Mouse (Mus musculus): ENCODE measurements around the gene Unc5cl. TPM values are rescaled to one million over a fixed set of nuclear protein-coding genes. Genes with fewer than 3 reads are reported as not detected.

The Unc5cl gene
- polyA plus RNA-seq, 1 experiment from 2014 or later, result 0.13 TPM

DNA sequence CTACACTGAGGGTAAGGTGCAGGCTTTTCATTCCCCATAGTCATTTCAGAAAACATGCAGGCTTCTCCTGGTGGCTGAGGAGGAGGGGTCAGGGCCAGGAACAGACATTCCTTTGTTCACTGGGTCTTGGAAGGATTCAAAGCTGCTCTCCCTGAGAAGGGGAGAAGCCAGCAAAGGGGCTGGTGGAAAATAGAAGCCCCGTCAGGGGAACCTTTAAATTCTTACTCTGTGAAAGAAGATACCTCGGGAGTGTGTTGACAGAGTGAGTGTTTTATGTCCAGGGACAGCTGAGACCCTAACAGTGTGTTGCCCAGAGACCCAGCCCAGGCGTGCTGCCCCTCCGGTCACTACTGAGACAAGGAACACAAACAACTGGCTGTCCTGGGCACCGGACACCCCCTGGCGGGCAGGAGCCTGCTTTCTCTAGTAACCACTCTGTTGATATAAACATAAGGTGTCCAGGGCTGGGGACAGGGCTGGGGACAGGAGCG is 17.2 kb upstream of the Unc5cl start:
- Histone ChIP-seq H3K27ac (replicated peaks; ENCODE audit: low read depth, low read length) (peak overlapping the region; percentile 75), H3K27me3 (replicated peaks; ENCODE audit: control insufficient read depth, insufficient read depth, low read length) (no peaks in the 10 kb centered on the region), H3K4me2 (ENCODE audit: low read depth, low read length) (peak overlapping the region; percentile 7; the same call in 1 of the 2 replicates), H3K4me3 (ENCODE audit: low read depth, low read length) (no peak overlapping the region), H3K9ac (ENCODE audit: low read depth, low read length) (no peak overlapping the region), H3K36me3 (ENCODE audit: control insufficient read depth, insufficient read depth, low read length) (no peaks in the 10 kb centered on the region), H3K9me3 (ENCODE audit: control insufficient read depth, low read length) (no peaks in the 10 kb centered on the region), H3K4me1 (ENCODE audit: control insufficient read depth, insufficient read depth, low read length) (no peaks in the 10 kb centered on the region; the same call in 1 of the 2 replicates)
- DNase-seq (ENCODE audit: low spot score) (peak; percentile 61), ATAC-seq (ENCODE audit: low read depth) (peak; percentile 60)
- WGBS, result 13% methylated on average over 7 of the region's 7 CpGs

DNA sequence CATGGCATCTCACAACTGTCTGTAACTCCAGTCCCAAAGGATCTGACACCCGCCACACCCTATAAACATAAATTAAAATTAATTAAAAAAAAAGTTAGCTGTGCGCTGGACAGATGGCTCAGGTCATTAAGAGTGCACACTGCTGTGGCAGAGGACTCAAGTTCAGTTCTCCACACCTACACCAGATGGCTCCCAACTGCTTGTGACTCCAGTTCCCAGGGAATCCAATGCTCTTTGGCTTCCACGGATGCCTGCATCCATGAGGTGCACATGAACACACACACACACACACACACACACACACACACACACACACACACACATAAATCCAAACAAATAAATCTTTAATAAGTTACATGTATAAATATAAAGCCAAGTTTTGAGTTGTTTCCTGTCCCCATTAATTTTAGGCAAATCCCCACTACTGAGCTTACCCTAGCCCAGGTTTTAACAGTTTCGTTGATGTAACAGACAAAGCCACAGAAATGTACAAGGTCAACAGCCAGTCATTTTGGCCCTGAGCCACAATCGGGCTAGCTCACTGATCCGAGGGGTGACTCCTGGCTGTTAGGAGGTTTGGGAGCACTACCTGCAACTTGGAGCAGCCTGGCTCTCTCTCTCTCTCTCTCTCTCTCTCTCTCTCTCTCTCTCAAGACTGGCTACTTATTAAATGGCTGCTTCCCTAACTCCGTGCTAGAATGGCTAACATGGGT is 11.8 kb upstream of the Unc5cl start:
- Histone ChIP-seq H3K9me3 (ENCODE audit: control insufficient read depth, low read length) (no peaks in the 10 kb centered on the region), H3K27me3 (replicated peaks; ENCODE audit: control insufficient read depth, insufficient read depth, low read length) (no peaks in the 10 kb centered on the region), H3K4me2 (ENCODE audit: low read depth, low read length) (no peak overlapping the region), H3K4me1 (ENCODE audit: control insufficient read depth, insufficient read depth, low read length) (no peaks in the 10 kb centered on the region), H3K36me3 (ENCODE audit: control insufficient read depth, insufficient read depth, low read length) (no peaks in the 10 kb centered on the region), H3K4me3 (ENCODE audit: low read depth, low read length) (no peak overlapping the region), H3K9ac (ENCODE audit: low read depth, low read length) (no peak overlapping the region), H3K27ac (replicated peaks; ENCODE audit: low read depth, low read length) (no peak overlapping the region)
- ATAC-seq (ENCODE audit: low read depth) (no peak), DNase-seq (ENCODE audit: low spot score) (peak; percentile 37)
- WGBS, result 69% methylated on average over 7 of the region's 7 CpGs

DNA sequence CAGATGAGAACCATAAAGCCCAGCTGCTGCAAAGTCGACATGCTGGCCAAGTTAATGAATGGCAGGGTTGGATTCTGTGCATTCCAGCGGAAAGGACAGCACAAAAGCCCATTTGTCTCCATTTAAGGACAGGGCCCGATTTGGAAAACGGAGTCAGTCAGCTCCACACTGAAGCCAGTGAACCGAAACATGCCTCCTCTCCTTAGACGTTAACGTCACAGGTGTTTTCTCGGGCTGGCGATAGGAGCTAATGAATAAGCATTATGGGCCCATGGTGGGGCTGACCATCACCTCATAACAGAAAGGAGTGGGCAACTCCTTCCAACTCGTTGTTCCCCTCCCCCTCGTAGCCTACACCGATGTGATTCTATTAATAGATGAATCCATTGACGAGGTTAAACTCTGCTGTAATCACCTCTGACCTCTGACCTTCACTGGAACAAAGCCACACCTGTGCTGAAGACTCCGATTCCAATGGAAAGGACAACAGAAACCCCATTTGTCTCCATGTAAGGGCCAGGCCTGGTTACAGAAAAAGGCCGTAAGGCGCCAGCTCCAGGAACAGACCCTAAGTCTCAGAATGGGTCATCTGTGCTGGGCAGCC is 11.1 kb upstream of the Unc5cl start:
- Histone ChIP-seq H3K27ac (replicated peaks; ENCODE audit: low read depth, low read length) (no peak overlapping the region), H3K36me3 (ENCODE audit: control insufficient read depth, insufficient read depth, low read length) (no peaks in the 10 kb centered on the region), H3K9ac (ENCODE audit: low read depth, low read length) (no peak overlapping the region), H3K4me2 (ENCODE audit: low read depth, low read length) (no peak overlapping the region), H3K9me3 (ENCODE audit: control insufficient read depth, low read length) (no peaks in the 10 kb centered on the region), H3K4me3 (ENCODE audit: low read depth, low read length) (no peak overlapping the region), H3K27me3 (replicated peaks; ENCODE audit: control insufficient read depth, insufficient read depth, low read length) (no peaks in the 10 kb centered on the region), H3K4me1 (ENCODE audit: control insufficient read depth, insufficient read depth, low read length) (no peaks in the 10 kb centered on the region)
- no peak for DNase-seq (ENCODE audit: low spot score)
- ATAC-seq (ENCODE audit: low read depth), result no peak
- WGBS, result 68% methylated on average over 16 of the region's 16 CpGs

- H3K9ac ChIP-seq (ENCODE audit: low read depth, low read length), result no peak overlapping the region
- ATAC-seq (ENCODE audit: low read depth), result no peak
- no peaks in the 10 kb centered on the region for H3K27me3 ChIP-seq (replicated peaks; ENCODE audit: control insufficient read depth, insufficient read depth, low read length)
- no peak overlapping the region for H3K4me3 ChIP-seq (ENCODE audit: low read depth, low read length)
- no peaks in the 10 kb centered on the region for H3K36me3 ChIP-seq (ENCODE audit: control insufficient read depth, insufficient read depth, low read length)
- DNase-seq (ENCODE audit: low spot score), result peak; percentile 23
- 67% methylated on average over 8 of the region's 8 CpGs for WGBS
- H3K27ac ChIP-seq (replicated peaks; ENCODE audit: low read depth, low read length), result no peak overlapping the region
- H3K9me3 ChIP-seq (ENCODE audit: control insufficient read depth, low read length), result no peaks in the 10 kb centered on the region
- H3K4me1 ChIP-seq (ENCODE audit: control insufficient read depth, insufficient read depth, low read length), result no peaks in the 10 kb centered on the region
- no peak overlapping the region for H3K4me2 ChIP-seq (ENCODE audit: low read depth, low read length)
Observed at GRCm38 (mm10) chr17:48447675-48448074, 7.0 kb upstream of the Unc5cl start.

DNA sequence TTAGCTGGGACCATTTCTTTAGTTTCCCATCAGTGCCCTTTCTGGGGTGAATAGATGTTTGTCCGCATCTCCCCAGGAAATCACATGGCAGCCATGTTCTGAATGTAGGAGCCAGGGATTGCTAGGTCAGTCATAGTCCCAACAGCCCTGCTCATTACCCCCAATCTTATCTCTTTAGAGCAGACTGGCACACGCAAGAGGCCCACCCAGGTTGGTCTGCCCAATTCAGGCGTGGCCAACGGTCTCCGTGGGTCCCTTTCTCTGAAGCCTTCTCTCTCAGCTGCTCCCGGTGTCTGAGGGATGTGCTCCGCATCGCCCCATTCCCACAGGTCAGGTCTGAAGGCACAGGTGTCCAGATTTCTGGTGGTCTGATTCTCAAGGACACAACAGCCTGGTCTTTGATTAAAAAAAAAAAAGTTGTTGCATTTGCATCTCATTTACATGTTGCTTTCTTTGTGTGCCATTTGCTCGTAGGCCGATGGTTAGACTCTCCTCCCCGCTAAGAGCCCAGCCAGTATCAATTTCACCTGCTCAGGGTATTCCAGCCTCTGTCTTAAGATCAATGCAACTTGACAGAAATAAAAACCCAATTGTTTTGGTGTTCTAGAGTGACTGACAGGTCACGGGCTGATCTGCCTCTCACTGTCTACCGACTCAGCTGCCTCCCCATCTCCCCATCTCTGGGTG is 3.9 kb upstream of the Unc5cl start:
- no peak overlapping the region for H3K27ac ChIP-seq (replicated peaks; ENCODE audit: low read depth, low read length)
- ATAC-seq (ENCODE audit: low read depth) (no peak), DNase-seq (ENCODE audit: low spot score) (no peak)
- H3K4me3 ChIP-seq (ENCODE audit: low read depth, low read length), result no peak overlapping the region
- H3K36me3 ChIP-seq (ENCODE audit: control insufficient read depth, insufficient read depth, low read length), result no peaks in the 10 kb centered on the region
- H3K4me2 ChIP-seq (ENCODE audit: low read depth, low read length), result no peak overlapping the region
- H3K9ac ChIP-seq (ENCODE audit: low read depth, low read length), result no peak overlapping the region
- H3K27me3 ChIP-seq (replicated peaks; ENCODE audit: control insufficient read depth, insufficient read depth, low read length), result no peaks in the 10 kb centered on the region
- 77% methylated on average over 13 of the region's 13 CpGs for WGBS
- H3K9me3 ChIP-seq (ENCODE audit: control insufficient read depth, low read length), result no peaks in the 10 kb centered on the region
- no peaks in the 10 kb centered on the region for H3K4me1 ChIP-seq (ENCODE audit: control insufficient read depth, insufficient read depth, low read length)

- Histone ChIP-seq H3K9ac (ENCODE audit: low read depth, low read length) (no peak within 1 kb of the TSS), H3K4me1 (ENCODE audit: control insufficient read depth, insufficient read depth, low read length) (no peaks in the 10 kb centered on the region), H3K9me3 (ENCODE audit: control insufficient read depth, low read length) (no peaks in the 10 kb centered on the region), H3K36me3 (ENCODE audit: control insufficient read depth, insufficient read depth, low read length) (no peaks in the 10 kb centered on the region), H3K4me3 (ENCODE audit: low read depth, low read length) (no peak within 1 kb of the TSS), H3K27ac (replicated peaks; ENCODE audit: low read depth, low read length) (no peak within 1 kb of the TSS), H3K4me2 (ENCODE audit: low read depth, low read length) (no peak within 1 kb of the TSS), H3K27me3 (replicated peaks; ENCODE audit: control insufficient read depth, insufficient read depth, low read length) (no peaks in the 10 kb centered on the region)
- DNase-seq (ENCODE audit: low spot score) (no peak), ATAC-seq (ENCODE audit: low read depth) (no peak)
- 54% methylated on average over 7 of the region's 7 CpGs for WGBS
Observed at GRCm38 (mm10) chr17:48451353-48451675, 3.4 kb upstream of the Unc5cl start, which contains the start of gene Tspo2. TSS of gene Tspo2 (minus strand) at chr17:48451522.

DNA sequence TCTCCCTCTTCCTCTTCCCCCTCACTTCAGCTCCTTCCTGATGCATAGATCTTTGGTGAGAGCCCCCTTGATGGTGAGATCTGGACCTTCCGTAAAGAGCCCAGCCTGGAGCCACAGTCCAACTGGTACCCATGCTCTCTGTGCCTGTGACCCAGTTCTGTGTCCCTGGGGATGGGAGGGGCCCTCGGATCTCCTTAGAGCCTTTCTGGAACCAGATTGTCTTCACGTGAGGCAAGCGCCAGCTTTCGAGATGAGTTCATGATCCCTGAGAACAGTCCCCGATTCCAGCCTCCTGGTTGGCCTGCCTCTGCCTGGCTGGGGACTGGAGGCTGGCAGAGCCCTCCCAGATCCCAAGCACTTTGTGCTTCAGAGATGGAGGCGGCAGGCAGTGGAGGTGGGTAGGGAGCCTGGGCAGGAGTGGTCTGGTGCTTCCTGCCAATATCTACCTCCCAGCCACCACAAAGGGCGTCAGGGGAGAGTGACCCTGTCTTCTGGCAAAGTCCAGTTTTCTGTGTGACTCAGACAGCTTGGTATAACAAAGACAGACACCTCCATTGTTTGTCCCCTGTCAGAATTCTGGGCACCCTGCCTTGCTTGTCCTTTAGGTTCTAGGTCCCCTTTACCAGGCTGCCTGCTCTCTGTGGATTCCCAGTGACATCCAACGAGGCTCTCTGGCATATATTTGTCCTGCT is 2.8 kb upstream of the Unc5cl start:
- WGBS, result 69% methylated on average over 9 of the region's 9 CpGs
- Histone ChIP-seq H3K27ac (replicated peaks; ENCODE audit: low read depth, low read length) (no peak overlapping the region), H3K36me3 (ENCODE audit: control insufficient read depth, insufficient read depth, low read length) (no peaks in the 10 kb centered on the region), H3K9me3 (ENCODE audit: control insufficient read depth, low read length) (no peaks in the 10 kb centered on the region), H3K4me1 (ENCODE audit: control insufficient read depth, insufficient read depth, low read length) (no peaks in the 10 kb centered on the region), H3K9ac (ENCODE audit: low read depth, low read length) (no peak overlapping the region), H3K27me3 (replicated peaks; ENCODE audit: control insufficient read depth, insufficient read depth, low read length) (no peaks in the 10 kb centered on the region), H3K4me3 (ENCODE audit: low read depth, low read length) (no peak overlapping the region), H3K4me2 (ENCODE audit: low read depth, low read length) (no peak overlapping the region)
- no peak for DNase-seq (ENCODE audit: low spot score)
- ATAC-seq (ENCODE audit: low read depth), result no peak

DNA sequence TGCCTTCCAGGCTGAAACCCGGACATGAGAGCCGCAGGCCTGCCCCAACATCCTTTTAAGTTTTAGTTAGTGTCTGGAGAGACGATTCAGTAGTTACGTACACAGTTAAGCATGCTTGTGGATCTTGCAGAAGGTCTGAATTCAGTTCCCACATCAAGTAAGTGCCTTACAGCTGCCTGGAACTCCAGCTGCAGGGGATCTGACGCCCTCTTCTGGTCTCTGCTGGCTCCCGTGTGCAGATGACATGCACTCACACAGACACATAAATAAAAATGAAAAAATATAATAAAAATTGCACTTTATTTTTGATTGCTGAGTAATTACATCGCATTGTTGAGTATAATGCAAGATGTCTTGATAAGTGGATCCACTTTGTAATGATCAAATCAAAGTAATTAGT is 1.2 kb upstream of the Unc5cl start:
- no peak overlapping the region for H3K9ac ChIP-seq (ENCODE audit: low read depth, low read length)
- H3K9me3 ChIP-seq (ENCODE audit: control insufficient read depth, low read length), result no peaks in the 10 kb centered on the region
- ATAC-seq (ENCODE audit: low read depth) (no peak), DNase-seq (ENCODE audit: low spot score) (no peak)
- no peak overlapping the region for H3K4me3 ChIP-seq (ENCODE audit: low read depth, low read length)
- no peaks in the 10 kb centered on the region for H3K4me1 ChIP-seq (ENCODE audit: control insufficient read depth, insufficient read depth, low read length)
- H3K4me2 ChIP-seq (ENCODE audit: low read depth, low read length), result no peak overlapping the region
- H3K36me3 ChIP-seq (ENCODE audit: control insufficient read depth, insufficient read depth, low read length), result no peaks in the 10 kb centered on the region
- WGBS, result 70% methylated on average over 7 of the region's 7 CpGs
- H3K27me3 ChIP-seq (replicated peaks; ENCODE audit: control insufficient read depth, insufficient read depth, low read length), result no peaks in the 10 kb centered on the region
- H3K27ac ChIP-seq (replicated peaks; ENCODE audit: low read depth, low read length), result no peak overlapping the region

Measured in embryonic facial prominence, embryonic 14.5 days (tissue).